Mouse (Mus musculus): ENCODE results near the gene Mmp2. TPM values are rescaled to one million over a fixed set of nuclear protein-coding genes. Genes with fewer than 3 reads are reported as not detected.
"Not testable (repeated sequence)": the region's sequence is repeated elsewhere in the genome, so short reads cannot be mapped to it uniquely, and the experiment has no call there.

Mmp2 gene
- 1 to 10 TPM; 2.8 to 3.8 TPM for total RNA-seq (2021)
- long read RNA-seq, experiment 1, partial matches to known transcripts, result 1 of 1 reads
- long read RNA-seq, experiment 1, other reads (novel, unspliced or antisense), result 0 of 1 reads
- long read RNA-seq, experiment 2, partial matches to known transcripts, result 0 of 2 reads
- long read RNA-seq, experiment 2, other reads (novel, unspliced or antisense), result 0 of 2 reads

DNA sequence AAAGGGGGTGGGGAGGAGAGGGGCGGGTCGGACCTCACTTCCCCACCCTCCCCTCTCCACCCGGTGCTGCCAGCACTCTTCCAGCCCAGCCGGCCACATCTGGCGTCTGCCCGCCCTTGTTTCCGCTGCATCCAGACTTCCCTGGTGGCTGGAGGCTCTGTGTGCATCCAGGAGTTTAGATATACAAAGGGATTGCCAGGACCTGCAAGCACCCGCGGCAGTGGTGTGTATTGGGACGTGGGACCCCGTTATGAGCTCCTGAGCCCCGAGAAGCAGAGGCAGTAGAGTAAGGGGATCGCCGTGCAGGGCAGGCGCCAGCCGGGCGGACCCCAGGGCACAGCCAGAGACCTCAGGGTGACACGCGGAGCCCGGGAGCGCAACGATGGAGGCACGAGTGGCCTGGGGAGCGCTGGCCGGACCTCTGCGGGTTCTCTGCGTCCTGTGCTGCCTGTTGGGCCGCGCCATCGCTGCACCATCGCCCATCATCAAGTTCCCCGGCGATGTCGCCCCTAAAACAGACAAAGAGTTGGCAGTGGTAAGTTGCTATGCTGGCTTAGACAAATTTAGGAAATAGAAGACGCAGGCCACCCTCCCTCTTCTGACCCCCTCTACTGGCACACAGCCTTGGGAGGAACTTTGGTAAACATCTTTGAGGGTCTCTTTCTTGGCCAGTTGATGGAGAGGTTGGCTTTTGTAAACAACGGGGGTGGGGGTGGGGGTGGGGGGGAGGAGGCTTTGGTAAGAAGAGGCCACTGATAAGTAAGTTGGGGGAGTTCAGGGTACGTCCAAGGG is at the start of gene Mmp2:
TSS of gene Mmp2 (plus strand) at position 49 of the 792 bp plus-strand sequence.
- no peak for DNase-seq (ENCODE audit: low spot score in 2 of 2)

DNA sequence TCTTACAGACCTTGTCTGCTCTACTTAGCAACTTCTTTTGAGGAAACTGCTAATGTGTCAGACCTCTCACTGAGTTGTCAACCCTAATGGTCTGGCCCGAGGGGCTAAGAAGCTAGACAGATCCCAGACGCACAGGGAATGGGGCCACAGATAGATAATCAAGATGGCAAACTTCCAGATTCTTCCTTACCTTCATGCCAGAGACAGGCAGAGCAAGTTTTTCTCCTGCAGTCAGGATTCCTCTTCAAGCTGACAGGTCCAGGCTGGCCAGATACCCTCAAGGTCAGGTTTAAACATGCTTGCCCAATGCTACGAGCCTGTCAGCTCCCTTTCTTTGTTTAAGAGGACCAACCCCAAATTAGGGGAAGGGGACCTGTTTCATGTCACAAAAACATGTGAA is 46.1 kb upstream of the Mmp2 start:
- DNase-seq (ENCODE audit: low spot score in 2 of 2), result no peak

DNA sequence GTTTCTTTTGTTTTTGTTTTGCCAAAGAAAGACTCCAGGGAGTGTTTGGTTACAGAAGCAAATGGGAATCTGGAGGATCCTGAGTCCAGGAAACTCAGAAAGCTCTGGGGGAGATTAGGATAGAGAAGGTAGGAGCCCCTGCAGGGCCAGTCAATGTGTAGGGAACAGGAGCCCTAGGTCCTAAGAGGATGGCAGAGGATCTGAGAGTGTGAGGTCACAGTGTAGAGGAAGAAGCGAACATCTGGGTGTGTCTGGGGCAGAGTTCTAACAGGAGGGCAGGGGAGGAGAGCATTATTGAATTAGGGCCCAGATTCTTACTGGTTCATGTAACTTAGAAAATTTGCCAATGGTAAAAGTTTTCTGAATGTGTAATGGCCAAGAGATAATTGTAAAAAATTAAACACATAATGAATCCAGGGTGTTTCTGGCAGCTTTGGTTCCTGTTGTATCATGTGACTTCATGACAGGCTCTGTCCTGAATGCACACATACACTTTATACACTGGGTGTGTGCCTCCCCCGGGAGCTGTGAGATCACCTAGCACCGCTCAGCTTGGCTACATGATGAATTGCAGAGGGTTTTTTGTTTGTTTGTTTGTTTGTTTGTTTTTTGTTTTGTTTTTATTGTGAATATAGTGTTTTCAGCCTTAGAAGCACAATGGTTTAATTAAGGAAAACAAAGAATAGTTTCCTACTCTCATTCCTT is 43.0 kb upstream of the Mmp2 start:
- DNase-seq (ENCODE audit: low spot score in 2 of 2), result no peak

DNA sequence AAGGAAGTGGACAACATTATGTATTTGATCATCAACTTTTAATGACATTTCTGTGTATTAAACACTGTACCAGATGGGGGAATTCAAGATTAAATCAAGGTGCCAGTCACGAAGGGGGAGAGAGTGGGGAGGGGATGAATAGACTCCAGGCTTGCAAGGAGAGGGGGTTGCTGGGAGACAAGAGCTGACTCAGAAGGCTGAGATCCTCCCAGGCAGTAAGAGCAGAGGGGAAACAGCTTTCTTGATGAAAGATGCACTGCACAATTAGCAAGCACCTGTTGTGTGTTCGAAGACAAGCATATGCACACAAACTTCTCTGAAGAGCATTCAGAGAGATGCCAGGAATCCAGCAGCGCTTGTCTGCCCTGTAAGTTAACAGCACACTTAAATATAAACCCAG is 36.3 kb upstream of the Mmp2 start:
- no peak for DNase-seq (ENCODE audit: low spot score in 2 of 2)

DNA sequence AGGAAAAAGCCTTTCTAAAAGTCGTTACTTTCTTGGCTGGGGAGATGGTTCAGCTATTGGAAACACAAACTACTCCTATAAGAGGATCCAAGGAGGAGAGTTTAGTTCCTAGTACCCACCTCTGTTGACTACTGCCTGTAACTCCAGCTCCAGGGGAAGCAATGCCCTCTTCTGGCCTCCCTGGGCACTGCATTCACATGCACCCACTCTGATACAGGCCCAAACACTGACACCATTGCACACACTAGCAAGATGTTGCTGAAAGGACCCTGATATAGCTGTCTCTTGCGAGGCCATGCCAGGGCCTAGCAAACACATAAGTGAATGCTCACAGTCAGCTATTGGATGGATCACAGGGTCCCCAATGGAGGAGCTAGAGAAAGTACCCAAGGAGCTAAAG is 35.1 kb upstream of the Mmp2 start:
- DNase-seq (ENCODE audit: low spot score in 2 of 2), result not testable (repeated sequence)

DNA sequence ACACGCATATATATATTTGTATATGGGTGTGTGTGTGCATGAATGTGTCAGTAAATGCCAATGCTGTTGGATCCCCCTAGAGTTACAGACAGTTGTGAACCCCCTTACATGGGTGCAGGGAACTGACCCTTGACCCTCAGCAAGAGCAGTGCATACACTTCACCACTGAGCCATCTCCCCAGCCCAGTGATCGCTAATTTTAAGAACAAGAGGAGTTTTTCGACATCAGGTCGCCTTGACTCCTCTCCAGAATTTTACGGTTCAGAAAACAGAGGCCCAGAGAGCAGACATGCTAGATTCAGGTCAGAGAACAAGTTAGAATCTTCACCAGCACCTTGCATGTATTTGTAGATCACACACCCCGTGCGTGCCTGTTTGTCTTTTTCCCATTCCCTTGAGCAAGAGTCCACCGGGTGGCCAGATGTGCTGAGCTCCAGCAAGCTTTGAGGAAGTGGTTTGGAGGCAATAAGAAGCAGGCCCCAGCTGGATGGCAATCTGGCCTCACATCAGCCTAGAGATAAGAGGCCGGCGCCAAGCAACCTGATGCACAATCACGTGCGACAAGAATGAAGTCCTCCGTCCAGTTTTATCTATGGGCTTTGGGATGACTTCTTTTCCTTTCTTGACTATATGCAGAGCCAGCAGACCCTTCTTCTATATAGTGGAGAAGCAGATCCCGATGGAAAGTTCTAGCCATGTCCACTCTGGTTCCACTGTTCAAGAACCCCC is 33.1 kb upstream of the Mmp2 start:
- no peak for DNase-seq (ENCODE audit: low spot score in 2 of 2)

DNA sequence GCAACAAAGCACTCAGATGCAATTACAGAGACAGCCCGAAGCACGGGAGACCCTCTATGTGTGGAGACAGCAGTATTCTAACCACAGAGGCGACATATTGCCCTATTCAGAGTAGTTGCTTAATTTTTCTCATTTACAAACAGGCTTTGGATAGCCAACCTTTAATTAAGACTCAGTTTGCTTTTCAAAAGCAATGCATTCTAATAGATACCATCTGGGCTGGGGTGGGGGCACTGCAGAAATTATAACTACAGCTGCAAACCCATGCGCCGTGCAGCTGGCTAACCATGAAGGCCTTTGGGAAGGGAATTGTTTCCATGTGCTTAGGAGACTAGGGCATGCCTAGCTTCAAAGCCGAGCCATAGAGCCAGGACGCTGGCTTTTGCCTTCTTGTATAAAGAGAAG is 29.6 kb upstream of the Mmp2 start:
- no peak for DNase-seq (ENCODE audit: low spot score in 2 of 2)

DNA sequence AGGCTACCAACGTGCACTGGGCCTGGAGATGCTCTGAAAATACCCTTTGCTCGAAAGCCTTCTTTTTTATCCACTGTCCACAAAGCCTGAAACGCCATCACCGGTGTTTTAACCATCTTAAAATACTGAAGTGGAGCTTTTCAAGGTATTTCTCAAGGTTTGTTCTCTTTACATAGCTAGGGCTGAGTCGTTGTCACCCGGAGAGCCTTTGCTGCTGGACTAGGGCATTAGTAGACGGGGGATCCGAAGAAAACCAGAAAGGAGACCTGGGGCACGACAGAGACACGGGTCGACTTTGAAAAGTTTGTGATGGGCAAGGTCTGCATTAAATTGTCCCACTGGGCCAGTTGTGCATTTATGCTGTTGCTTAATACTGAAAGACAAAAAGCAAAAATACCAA is 27.7 kb upstream of the Mmp2 start:
- DNase-seq (ENCODE audit: low spot score in 2 of 2), result no peak

DNA sequence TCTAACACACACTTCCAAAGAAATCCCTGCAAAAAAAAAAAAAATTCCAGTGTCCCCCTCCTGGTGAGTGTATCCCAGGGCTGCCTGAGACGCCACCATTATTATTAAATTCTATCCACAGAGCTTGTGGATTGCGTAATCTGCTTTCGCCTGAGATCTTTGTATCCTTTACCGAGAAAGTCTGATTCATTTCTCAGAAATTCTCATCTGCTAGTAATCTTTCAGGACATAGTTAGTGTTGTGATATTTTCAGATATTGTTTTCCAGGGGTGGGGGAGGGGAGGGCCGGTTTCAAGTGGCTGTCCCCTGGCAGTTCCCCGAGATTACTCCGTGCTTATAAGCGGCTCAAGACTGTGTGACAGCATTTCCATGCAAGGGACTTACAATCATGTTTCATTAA is 25.9 kb upstream of the Mmp2 start:
- no peak for DNase-seq (ENCODE audit: low spot score in 2 of 2)

DNA sequence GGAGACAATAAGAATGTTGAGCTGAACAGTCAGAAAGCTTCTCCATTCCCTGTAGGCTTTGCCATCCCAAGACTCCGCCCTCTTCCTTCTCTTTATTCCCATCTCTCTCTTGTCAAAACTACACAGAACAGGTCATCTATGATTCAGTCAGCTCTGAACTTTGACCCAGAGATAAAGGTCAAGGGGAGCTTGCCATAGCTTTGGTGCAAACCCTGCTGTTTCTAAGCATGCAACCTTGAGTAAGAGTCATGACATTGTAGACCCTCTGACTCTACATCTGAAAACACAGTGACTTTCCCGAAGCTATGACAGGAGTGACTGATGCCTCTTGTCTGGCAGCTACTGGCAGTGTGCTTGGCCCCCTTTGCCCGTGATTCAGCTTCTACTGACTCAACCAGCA is 24.5 kb upstream of the Mmp2 start:
- no peak for DNase-seq (ENCODE audit: low spot score in 2 of 2)

DNA sequence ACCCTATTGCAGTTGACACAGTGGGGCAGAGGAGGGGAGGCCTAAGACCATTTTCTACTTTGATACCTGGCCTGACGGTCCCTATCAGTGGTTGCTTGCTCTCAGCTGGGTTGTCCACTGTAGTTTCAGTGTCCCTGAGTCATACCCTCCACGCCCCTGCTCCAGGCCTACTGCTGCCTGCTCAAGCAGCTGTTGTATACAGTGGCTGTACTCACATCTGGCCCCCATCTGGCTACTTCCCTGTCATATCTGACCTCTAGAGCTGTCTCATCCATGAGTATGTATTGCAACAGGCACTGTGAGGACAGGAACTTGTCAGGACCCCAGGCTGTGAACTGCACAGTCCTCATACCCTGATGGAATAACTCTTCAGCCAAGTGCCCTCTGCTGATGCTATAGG is 14.3 kb upstream of the Mmp2 start:
- DNase-seq (ENCODE audit: low spot score in 2 of 2), result no peak

DNA sequence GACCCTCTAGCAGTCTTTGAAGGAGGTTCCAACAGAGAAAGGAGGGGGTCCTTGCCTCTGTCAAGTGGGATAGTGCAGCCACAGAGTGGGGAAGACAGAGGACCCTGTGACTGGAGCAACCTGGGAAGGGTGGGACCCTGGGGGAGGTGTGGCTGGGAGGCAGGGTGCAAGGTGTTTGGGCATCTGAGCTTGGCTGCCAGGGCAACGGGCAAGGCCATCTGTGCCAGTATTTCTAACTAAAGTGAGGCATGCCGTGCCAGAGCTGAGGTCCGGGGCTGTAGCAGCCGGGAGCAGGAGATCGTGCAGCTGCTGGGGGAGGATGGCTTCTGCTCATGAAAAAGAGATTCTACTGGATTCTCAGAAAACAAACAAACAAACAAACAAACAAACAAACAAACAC is 11.4 kb upstream of the Mmp2 start:
- no peak for DNase-seq (ENCODE audit: low spot score in 2 of 2)

DNA sequence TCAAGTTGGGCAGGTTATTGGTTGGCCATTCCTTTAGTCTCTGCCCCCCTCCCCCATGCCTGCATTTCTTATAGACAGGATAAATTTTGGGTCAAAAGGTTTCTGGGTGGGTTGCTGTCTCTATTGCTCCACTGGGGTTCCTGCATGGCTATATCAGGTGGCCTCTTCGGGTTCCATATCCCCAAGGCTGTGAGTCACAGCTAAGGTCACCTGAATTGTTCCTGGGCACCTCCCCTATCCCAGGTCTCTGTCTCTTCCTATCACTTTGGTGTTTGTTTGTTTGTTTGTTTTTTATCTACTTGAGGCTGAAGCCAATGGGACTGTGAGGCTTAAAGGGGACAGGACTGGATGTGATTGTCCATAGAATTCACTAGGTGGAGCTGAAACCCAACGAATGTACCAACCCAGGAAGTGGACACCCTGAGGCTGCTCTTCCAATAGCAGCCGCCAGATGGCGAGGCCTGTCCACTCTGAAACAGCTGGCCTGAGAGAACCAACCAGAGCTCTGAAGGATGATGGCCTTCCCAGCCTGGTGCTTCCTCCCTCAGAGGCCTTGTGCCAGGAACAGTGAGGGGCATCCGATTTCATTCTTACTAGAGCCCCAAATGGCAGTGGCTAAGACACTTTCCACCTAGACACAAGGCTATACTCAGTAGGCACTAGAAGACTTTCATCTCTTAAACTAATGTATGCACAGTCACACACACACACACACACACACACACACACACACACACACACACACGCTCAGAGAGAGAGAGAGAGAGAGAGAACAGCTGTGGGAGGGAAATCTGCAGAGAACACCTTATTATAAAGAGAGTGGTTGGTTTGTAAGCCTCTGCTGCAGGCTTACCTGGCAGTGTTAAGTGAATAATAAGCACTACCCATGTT is 8.9 kb upstream of the Mmp2 start:
- peak; percentile 90 to 91 for DNase-seq (ENCODE audit: low spot score in 2 of 2)

DNA sequence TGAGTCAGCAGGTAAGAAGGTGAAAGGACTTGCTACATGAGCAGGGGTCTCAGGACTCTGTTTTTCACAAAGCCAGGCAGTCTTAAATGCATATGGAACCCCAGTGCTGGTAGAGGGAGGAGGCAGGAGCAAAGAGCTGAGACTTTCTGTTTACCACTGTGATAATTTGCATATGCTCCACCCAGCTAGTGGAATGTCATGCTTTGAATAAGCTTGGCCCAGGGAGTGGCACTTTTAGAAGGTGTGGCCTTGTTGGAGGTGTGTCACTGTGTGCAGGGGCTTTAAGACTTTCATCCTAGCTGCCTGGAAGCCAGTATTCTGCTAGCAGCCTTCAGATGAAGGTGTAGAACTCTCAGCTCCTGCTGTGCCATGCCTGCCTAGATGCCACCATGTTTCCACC is 5.9 kb upstream of the Mmp2 start:
- no peak for DNase-seq (ENCODE audit: low spot score in 2 of 2)

DNA sequence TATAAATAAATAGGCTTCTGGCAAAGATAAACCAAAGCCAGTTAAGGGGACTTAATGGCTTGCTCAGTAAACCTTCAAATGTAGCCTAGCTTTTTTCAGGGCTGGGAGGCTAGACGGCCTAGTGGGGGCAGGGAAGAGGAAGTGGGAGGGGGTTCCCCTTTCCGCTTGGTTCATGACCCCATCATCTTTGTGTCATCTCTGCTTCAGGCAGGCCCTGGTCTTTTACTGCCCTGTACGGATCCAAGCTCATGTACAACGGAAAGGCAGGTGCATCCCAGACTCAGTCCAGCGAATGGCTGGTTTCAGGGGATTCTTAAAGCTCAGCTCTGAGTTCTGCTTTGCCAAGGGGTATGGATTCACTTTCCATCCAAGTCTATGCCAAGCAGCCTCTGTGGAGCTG is 4.7 kb upstream of the Mmp2 start:
- no peak for DNase-seq (ENCODE audit: low spot score in 2 of 2)

DNA sequence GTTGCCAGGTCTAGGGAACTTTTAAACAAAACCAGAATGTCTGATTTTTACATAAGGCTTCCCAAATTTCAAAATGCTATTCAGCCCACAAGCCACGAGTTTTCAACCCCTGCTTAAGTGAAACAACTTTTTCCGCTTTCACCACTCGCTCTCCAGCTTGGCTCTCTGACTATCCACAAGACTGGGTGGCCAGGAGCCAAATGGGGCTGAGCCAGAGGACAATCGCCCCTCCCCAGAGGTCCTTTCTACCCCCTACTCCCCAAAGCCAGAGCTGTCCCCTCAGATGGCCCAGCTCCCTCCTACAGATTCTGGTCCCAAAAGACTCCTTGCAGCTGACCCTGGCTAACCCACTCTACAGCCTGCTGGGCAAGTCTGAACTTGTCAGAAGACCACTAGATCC is 1.1 kb upstream of the Mmp2 start:
- no peak for DNase-seq (ENCODE audit: low spot score in 2 of 2)

DNA sequence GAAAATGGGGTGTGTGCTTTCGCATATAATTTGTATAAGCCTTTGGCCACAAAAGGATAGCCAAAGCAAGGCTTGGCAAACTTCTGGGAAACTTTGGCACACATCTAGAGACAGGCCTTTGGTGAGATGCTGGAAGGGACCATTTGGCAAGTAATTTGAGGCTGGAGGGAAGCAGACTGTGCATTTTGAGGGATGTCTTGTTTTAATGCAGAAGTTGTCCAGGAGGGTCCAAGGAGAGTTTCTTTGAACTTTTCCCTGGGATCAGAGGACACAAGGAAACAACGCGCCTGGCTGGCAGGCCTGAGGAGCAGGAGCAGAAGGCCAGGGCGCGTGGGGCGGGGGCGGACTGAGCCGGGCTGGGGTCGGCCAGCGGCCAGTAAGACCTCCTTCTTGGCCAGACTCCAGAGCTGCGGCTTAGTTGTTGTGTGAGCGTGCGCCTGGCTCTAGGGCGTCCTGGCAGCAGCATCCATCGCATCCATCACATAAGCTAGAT is 1.2 kb downstream of the Mmp2 start:
- DNase-seq (ENCODE audit: low spot score in 2 of 2), result peak in 1 of 2 experiments; percentile 21

DNA sequence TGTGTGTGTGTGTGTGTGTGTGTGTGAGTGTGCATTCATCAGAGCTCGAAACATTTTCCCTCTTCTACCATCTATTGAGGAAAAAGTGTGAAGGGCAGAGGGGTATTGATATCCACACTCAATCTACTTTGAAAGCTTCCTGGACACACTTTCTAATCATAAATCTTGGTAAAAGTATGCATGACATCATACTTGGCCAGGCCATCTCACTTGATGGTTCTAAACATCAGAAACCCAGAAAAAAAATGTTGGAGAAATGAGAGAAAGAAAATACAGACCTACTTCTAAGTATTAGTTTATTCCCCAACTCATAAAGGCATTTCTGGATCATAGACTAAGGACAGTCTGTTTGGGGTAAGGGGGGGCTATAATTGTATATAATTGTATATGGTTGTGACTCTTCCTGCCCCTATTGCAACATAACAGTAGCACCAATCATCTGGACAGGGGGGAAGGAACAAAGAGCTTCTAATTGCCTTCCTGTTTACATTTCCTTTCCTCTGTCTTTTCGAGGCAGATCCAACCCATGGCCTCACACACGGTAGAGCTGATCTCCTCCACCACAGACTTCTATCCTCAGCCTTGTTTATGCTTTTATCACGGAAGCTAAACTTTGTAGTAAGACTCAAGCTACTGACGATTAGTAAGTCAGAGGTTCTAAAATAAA is 7.1 kb downstream of the Mmp2 start:
- no peak for DNase-seq (ENCODE audit: low spot score in 2 of 2)

DNA sequence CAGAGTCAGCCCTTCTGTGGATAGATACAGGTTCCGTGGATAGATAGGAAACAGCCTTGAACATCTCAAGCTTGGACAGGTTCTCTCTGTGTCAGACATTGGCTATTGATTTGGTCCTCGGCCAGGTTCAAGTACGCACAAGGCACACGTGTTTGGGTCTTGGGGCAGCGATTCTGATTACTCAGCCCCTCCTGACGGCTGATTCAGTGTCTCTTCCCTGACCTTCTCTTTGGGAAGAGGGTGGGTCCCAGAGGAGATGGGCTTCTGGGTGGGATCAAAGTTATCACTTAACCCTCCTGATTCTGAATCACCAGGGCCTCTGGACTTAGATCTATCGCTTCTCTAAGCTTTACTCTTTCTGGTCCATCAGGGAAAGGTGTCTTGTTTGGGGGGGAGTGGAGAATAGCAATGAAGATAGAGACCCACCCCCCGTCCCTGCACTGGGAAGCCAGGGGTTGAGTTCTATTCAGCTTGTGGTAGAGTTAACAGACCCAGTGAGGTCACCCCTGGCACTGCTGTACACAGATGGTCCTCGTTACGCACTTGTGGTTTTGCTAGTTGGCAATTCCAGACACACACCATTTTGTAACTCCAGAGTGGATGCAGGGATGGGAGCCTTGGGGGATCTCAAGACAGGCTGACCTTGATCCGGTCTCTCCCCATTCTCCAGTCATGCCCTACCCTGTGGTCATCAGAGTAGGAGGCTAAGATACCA is 7.9 kb downstream of the Mmp2 start:
- DNase-seq (ENCODE audit: low spot score in 2 of 2), result no peak
